Mouse (Mus musculus): ENCODE data around the gene Casd1. TPM values are rescaled to one million over a fixed set of nuclear protein-coding genes. Genes with fewer than 3 reads are reported as not detected.

The Casd1 gene
- polyA plus RNA-seq, 1 experiment from 2014 or later = 17.4 TPM

DNA sequence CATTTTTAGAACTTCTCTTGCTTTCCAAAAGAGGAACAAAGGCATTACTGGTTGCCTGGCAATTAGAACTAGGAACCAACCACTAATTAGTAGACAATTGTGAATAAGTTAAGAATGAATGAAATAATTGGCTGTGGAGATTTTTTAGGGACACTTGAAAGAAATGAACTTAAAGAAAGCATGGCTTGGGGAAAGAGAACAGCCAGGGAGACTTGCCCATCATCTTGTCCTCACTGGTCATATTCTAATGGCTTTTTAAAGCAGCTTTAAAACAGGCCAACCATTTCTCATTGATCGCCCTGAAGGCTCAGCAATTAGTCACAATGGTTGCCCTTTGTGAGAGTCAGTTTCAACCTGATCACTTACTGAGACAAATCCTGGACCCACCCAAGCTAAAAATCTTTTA is 76.7 kb downstream of the Casd1 start:
- Histone ChIP-seq H3K36me3 (no peaks in the 10 kb centered on the region), H3K4me3 (no peak overlapping the region), H3K27ac (no peak overlapping the region), H3K4me1 (no peaks in the 10 kb centered on the region), H3K9ac (no peak overlapping the region), H3K9me3 (replicated peaks) (no peaks in the 10 kb centered on the region), H3K27me3 (replicated peaks) (no peaks in the 10 kb centered on the region), H3K4me2 (no peak overlapping the region)
- WGBS (ENCODE audit: insufficient replicate concordance) = 70% methylated on average over 1 of the region's 1 CpGs
- no peak for ATAC-seq

DNA sequence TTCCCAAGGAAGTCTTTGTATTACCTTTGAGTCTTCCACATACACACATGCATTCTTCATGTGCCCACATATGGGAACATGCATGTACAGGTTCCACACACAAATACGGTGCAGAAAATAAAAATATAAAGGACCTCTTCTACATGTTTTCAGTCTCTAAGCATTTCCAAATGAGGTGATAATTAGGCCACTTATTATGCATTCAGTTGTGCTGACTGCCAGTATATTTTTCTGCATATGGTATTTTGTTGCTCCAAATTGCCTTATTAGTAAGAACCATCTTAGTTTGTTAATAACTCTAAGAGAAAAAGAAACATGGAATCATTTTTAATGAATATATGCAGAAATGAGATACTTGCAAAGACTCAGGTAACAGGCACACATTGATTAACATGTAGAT is 79.3 kb downstream of the Casd1 start:
- Histone ChIP-seq H3K9me3 (replicated peaks) (no peaks in the 10 kb centered on the region), H3K9ac (no peak overlapping the region), H3K27ac (no peak overlapping the region), H3K4me3 (no peak overlapping the region), H3K4me1 (no peaks in the 10 kb centered on the region), H3K4me2 (no peak overlapping the region), H3K27me3 (replicated peaks) (no peaks in the 10 kb centered on the region), H3K36me3 (no peaks in the 10 kb centered on the region)
- no peak for ATAC-seq
- 81% methylated on average over 1 of the region's 1 CpGs for WGBS (ENCODE audit: insufficient replicate concordance)

DNA sequence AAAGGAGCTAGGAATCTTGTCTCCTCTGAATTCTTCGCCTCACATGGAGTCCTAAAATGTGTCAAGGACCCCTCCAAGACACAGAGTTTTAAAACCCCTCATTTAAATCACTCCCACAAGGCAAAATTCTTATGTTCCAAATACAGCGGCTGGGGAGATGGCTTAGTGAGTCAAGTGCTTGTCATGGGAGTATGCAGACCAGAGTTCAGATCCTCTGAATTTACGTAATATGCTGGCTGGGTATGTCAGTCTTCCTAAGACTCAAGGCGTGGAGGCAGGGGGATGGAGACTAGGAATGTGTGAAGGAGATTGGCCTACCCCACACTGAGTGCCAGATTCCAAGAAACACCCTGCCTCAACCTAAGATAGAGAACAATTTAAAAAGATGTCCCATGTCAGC is 79.9 kb downstream of the Casd1 start:
- 70% methylated on average over 4 of the region's 4 CpGs for WGBS (ENCODE audit: insufficient replicate concordance)
- Histone ChIP-seq H3K36me3 (no peaks in the 10 kb centered on the region), H3K27ac (no peak overlapping the region), H3K9me3 (replicated peaks) (no peaks in the 10 kb centered on the region), H3K27me3 (replicated peaks) (no peaks in the 10 kb centered on the region), H3K4me2 (no peak overlapping the region), H3K9ac (no peak overlapping the region), H3K4me1 (no peaks in the 10 kb centered on the region), H3K4me3 (no peak overlapping the region)
- ATAC-seq = no peak

DNA sequence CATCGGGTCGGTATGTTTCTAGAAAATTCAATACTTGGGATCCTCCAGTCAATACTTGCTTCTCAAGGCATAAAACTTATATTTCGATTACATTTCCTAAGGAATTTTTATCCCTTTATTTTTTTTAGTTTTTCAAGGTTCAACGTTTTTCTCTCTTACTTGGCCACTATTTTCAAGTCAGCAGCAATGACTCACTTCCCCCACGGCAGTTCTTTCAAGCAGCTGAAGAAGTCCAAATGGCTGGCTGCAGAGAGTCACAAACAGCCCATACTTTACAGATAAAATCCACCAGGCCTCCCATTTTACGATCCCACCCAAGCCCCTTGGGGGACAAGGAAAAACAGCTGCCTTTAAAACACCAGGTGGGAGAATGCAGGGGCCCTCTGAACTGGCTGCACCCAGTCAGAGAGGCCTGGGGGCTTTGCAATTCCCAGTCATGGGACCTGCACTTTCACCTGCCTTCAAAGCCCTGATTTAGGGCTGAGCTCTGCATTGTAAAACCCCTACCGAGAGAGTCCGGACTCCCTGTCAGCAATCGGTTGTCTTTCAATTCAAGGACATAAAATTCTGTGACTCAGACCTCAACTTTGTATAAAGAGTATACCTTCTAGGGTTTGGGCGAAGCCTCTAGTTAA is 84.2 kb downstream of the Casd1 start:
- Histone ChIP-seq H3K36me3 (no peaks in the 10 kb centered on the region), H3K4me2 (no peak overlapping the region), H3K27me3 (replicated peaks) (no peaks in the 10 kb centered on the region), H3K4me1 (no peaks in the 10 kb centered on the region), H3K27ac (no peak overlapping the region), H3K9me3 (replicated peaks) (no peaks in the 10 kb centered on the region), H3K4me3 (no peak overlapping the region), H3K9ac (no peak overlapping the region)
- no peak for ATAC-seq
- 50% methylated on average over 10 of the region's 10 CpGs for WGBS (ENCODE audit: insufficient replicate concordance)

DNA sequence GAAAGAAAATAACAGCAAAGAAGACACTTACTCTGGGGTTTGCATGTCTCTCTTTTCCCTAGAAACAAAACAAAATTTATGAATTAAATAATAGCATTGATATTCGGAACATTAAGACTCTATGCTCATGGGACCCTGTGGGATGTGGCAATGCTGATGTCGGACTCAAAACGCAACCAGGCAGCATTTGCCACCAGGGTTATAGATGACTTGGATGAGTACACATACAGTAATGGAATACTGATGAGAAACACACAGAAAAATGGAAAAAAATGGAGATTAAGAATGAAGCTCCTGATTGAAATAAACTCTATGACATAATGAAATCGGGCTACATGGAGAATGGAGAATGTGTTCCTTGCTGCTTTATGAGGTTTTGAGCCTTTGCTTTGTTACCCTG is 89.8 kb downstream of the Casd1 start:
- Histone ChIP-seq H3K36me3 (no peaks in the 10 kb centered on the region), H3K4me2 (no peak overlapping the region), H3K4me3 (no peak overlapping the region), H3K4me1 (no peaks in the 10 kb centered on the region), H3K9ac (no peak overlapping the region), H3K27me3 (replicated peaks) (no peaks in the 10 kb centered on the region), H3K9me3 (replicated peaks) (no peaks in the 10 kb centered on the region), H3K27ac (no peak overlapping the region)
- WGBS (ENCODE audit: insufficient replicate concordance) = 83% methylated on average over 4 of the region's 4 CpGs
- no peak for ATAC-seq

Other genes with a start within 250 kb of the Casd1 start
- 85.5 and 94.7 TPM in 2 replicates for gene Col1a2, start 96.0 kb upstream of the Casd1 start, polyA plus RNA-seq (2016; fragmentation: Nextera tagmentation; extraction: Ambion mirVana)
- gene Sgce, start 146.4 kb downstream of the Casd1 start, polyA plus RNA-seq (2016; fragmentation: Nextera tagmentation; extraction: Ambion mirVana) = 17.9 and 18.6 TPM in 2 replicates
- 5.2 and 5.7 TPM in 2 replicates for gene Peg10, start 146.5 kb downstream of the Casd1 start, polyA plus RNA-seq (2016; fragmentation: Nextera tagmentation; extraction: Ambion mirVana)

Measured in liver, embryonic 12.5 days (tissue).